Mouse (Mus musculus): ENCODE measurements around the gene Pnpla7.

GRCm38 (mm10) chr2:25094785-25095108, 118.9 kb downstream of the Pnpla7 start:
- TF ChIP-seq CTCF (IDR thresholded peaks at IDR 0.05; ENCODE audit: insufficient read depth, low read length): no peak
- no peak for TF ChIP-seq POLR2A (IDR thresholded peaks at IDR 0.05; ENCODE audit: borderline replicate concordance, extremely low read depth, low read depth, low read length)
